20 mouse cellular contexts compared by ENCODE assay signal in the genomic region with DNA sequence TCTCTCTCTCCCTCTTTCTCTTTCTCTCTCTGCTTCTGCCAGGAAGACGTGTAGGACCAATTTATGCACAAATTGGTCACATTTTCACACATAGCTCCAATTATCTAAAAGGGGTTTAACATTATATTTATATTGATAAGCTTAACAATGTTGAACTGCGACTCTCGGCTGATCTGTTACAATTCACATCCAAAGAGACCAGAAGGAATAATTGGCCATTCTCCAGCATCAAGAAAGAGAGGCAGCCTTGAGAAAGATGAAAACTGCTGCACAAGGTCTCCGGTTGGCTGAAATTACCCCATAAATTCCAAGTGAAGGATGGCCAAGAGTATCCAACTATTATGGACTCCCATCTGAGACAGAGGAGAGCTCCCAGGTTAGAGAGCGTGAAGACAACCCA.
"Had no signal": no experiment of that assay in that cellular context is flagged by ENCODE, and none has a peak within 500 bp of the region (broad histone marks: within the 10 kb centered on the region; RNA-seq: fewer than 3 reads in every experiment).

No protein-coding gene starts in this region.

- H3K4me1 ChIP-seq: limb, embryonic 12.5 days; limb, embryonic 15.5 days; midbrain, embryonic 12.5 days; midbrain, embryonic 15.5 days; stomach, embryonic 15.5 days had no signal

- H3K9ac ChIP-seq: limb, embryonic 12.5 days; limb, embryonic 15.5 days; liver, embryonic 14.5 days; liver, postnatal 0 days; lung, embryonic 14.5 days; midbrain, embryonic 12.5 days; midbrain, embryonic 15.5 days; neural tube, embryonic 13.5 days; stomach, embryonic 15.5 days had no signal

- DNase-seq: kidney, postnatal 25 days; left cerebral cortex, postnatal 4 days; liver, postnatal 0 days; lung, embryonic 14.5 days; right cerebral cortex, postnatal 25 days; spleen, adult 18-20 months; thymus, postnatal 25 days had no signal

- H3K4me3 ChIP-seq: layer of hippocampus, adult 2 months; limb, embryonic 12.5 days; limb, embryonic 15.5 days; midbrain, embryonic 12.5 days; midbrain, embryonic 15.5 days; myocyte; neural tube, embryonic 13.5 days; stomach, embryonic 15.5 days had no signal

- H3K4me2 ChIP-seq: limb, embryonic 12.5 days; limb, embryonic 15.5 days; liver, embryonic 11.5 days; lung, embryonic 14.5 days; midbrain, embryonic 12.5 days; midbrain, embryonic 15.5 days; neural tube, embryonic 13.5 days; stomach, embryonic 15.5 days had no signal

- H3K9me3 ChIP-seq: limb, embryonic 12.5 days; limb, embryonic 15.5 days; midbrain, embryonic 12.5 days; midbrain, embryonic 15.5 days; neural tube, embryonic 13.5 days; stomach, embryonic 15.5 days had no signal

- H3K27ac ChIP-seq: kidney, postnatal 0 days; layer of hippocampus, adult 2 months; limb, embryonic 12.5 days; limb, embryonic 15.5 days; liver, embryonic 14.5 days; macrophage; midbrain, embryonic 12.5 days; midbrain, embryonic 15.5 days; neural tube, embryonic 13.5 days; stomach, embryonic 15.5 days had no signal

- H3K27me3 ChIP-seq: limb, embryonic 12.5 days; limb, embryonic 15.5 days; midbrain, embryonic 12.5 days; midbrain, embryonic 15.5 days; neural tube, embryonic 13.5 days; stomach, embryonic 15.5 days had no signal

- ATAC-seq: liver, postnatal 0 days; lung, postnatal 0 days; midbrain, embryonic 15.5 days had no signal

- H3K36me3 ChIP-seq: limb, embryonic 12.5 days; limb, embryonic 15.5 days; midbrain, embryonic 12.5 days; midbrain, embryonic 15.5 days; neural tube, embryonic 13.5 days; stomach, embryonic 15.5 days had no signal
